Mouse (Mus musculus) heart, adult 2 months (tissue): ENCODE results near the gene Pdgfb. TPM values are rescaled to one million over a fixed set of nuclear protein-coding genes. Genes with fewer than 3 reads are reported as not detected.

Experiments used
- DNase-seq, 2 experiments: peaks; one replicate each; pipeline ENCODE4 v3.0.0; 2021
- H3K27ac ChIP-seq: fragments of 200-600 bp; 2 replicates; pipeline ENCODE4 v1.8.1; 2022
- H3K27me3 ChIP-seq: fragments of 200-500 bp; 2 replicates; pipeline ENCODE4 v1.6.1; 2012; ENCODE audit warnings: mild to moderate bottlenecking, low read length, inconsistent platforms, mixed read lengths; ENCODE audit not compliant: control insufficient read depth, insufficient read depth
- H3K36me3 ChIP-seq: fragments of 200-500 bp; 2 replicates; pipeline ENCODE4 v1.6.1; 2012; ENCODE audit warnings: low read length, inconsistent platforms; ENCODE audit not compliant: control insufficient read depth, insufficient read depth
- H3K4me1 ChIP-seq: fragments of 200-500 bp; 2 replicates; pipeline ENCODE4 v1.6.1; 2011; ENCODE audit warnings: low read length; ENCODE audit not compliant: control insufficient read depth, insufficient read depth
- H3K4me3 ChIP-seq: fragments of 200-600 bp; 2 replicates; pipeline ENCODE4 v1.8.1; 2022
- H3K79me2 ChIP-seq: fragments of 200-500 bp; replicated peaks from 2 replicates; pipeline ENCODE4 v1.6.1; 2012; ENCODE audit warnings: mild to moderate bottlenecking, inconsistent platforms, low read length, moderate library complexity, mixed read lengths; ENCODE audit not compliant: control insufficient read depth, insufficient read depth
- H3K9ac ChIP-seq: fragments of 200-500 bp; 2 replicates; pipeline ENCODE4 v1.6.1; 2012; ENCODE audit warnings: low read depth, mild to moderate bottlenecking, control low read depth, inconsistent platforms, low read length, mixed read lengths
- CTCF ChIP-seq: fragments of 200-600 bp; IDR thresholded peaks from 2 replicates; pipeline ENCODE4 v1.8.1; 2022; ENCODE audit warnings: antibody characterized with exemption, mild to moderate bottlenecking, moderate library complexity
- EP300 ChIP-seq: fragments of 200-500 bp; IDR thresholded peaks from 2 replicates; pipeline ENCODE4 v1.6.1; 2011; ENCODE audit warnings: low read depth, low read length, control low read depth; ENCODE audit not compliant: insufficient read depth
- POLR2A ChIP-seq: fragments of 200-500 bp; IDR thresholded peaks from 2 replicates; pipeline ENCODE4 v1.6.1; 2011; ENCODE audit warnings: mild to moderate bottlenecking, low read depth, low read length, control low read depth; ENCODE audit not compliant: insufficient read depth
- WGBS: fragments of 180-500 bp; shearing (Covaris S2); methylation state at CpG from one replicate; pipeline ENCODE4 v1.1.7; 2018; 5-methylcytosine and 5-hydroxymethylcytosine counted together
- intact Hi-C: fragments of 180-260 bp; cut with DNase I; formaldehyde crosslinking; loops from one replicate; pipeline ENCODE4 v1.15.1; 2025
- polyA plus RNA-seq: library from polyadenylated mRNA; depleted of rRNA; stranded (reverse); fragments of >200 nt; gene quantifications from 2 replicates; pipeline ENCODE4 v1.2.3, GENCODE M21; 2012
- total RNA-seq, 2 experiments: library from RNA; stranded (reverse); gene quantifications; 2 replicates each; pipeline ENCODE4 v1.2.3; 2021

The Pdgfb gene
- total and polyA plus RNA-seq, 3 experiments, result 27.1 to 32.6 (median 27.3) TPM

DNA sequence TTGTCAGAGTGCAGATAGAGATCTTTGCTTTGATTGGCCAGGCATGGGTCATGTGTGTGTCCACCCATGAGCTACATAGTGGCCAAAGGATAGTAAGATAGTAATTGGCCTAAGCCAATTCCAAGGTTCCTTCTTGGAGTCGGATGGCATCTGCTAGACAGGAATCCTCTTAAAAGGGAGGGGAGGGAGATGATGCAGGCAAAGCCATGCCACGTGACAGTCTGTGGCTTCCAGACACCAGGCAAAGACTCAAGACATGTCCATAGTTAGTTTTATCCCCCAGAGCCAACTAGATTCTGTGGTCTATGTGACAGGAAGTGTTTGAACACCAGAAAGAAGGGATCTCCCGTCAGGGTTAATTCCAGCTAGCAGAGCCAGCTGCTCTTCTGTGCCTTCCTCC is 56.4 kb downstream of the Pdgfb start:
- intact Hi-C loops, result no loop called here
- DNase-seq, result no peak
- Histone ChIP-seq H3K36me3 (no peaks in the 10 kb centered on the region), H3K79me2 (no peaks in the 10 kb centered on the region), H3K9ac (no peak overlapping the region), H3K27ac (no peak overlapping the region), H3K4me3 (no peak overlapping the region), H3K4me1 (peaks cover 4% of the 10 kb centered on the region), H3K27me3 (no peaks in the 10 kb centered on the region)
- no peak for TF ChIP-seq CTCF
- TF ChIP-seq EP300, result no peak
- no peak for TF ChIP-seq POLR2A
- 47% methylated on average over 3 of the region's 3 CpGs for WGBS

DNA sequence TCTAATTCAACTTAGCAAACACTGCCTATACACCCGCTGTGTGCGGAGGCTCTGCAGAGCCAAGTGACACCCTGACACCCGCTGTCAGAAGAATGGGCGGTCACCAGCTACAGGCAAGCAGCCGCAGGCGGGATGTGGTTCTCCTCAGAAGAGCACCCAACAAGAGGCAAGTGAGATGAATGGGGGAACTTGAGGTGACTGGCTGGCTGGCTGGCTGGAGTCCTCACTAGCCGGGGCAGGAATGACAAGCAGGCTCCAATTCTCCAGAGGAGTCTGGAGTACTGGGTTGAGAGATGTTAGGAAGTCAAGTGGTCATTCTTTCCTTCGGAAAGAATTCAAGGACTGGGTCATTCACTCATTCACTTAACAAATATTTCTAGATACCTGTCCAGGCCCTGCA is 58.2 kb downstream of the Pdgfb start:
- Histone ChIP-seq H3K9ac (no peak overlapping the region), H3K36me3 (no peaks in the 10 kb centered on the region), H3K4me1 (peaks cover 9% of the 10 kb centered on the region), H3K27ac (no peak overlapping the region), H3K79me2 (no peaks in the 10 kb centered on the region), H3K4me3 (no peak overlapping the region), H3K27me3 (no peaks in the 10 kb centered on the region)
- TF ChIP-seq POLR2A (no peak), EP300 (no peak), CTCF (no peak)
- DNase-seq, result no peak
- 85% methylated on average over 8 of the region's 8 CpGs for whole genome bisulfite sequencing
- intact Hi-C loops, result no loop called here

DNA sequence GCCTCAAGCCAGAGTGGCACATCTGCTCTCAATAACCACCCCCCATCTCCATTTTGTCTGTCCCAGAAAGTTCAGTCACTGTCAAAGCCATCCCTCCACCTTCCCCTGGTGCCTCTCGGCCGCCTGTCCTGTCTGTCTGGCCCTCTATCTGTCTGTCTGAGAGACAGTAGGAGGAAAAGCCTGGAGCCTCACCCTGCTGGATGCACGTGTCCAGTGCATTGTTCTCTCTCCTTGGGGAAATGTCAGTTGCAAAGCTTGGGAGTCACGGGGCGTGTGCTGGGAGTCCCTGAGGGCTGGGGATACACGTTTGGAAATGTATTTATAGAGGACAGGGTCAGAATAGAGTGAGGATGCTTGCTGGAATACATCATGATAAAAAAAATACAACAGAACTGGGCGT is 61.3 kb downstream of the Pdgfb start:
- WGBS, result 45% methylated on average over 7 of the region's 7 CpGs
- Histone ChIP-seq H3K9ac (no peak overlapping the region), H3K27ac (peak overlapping the region; percentile 80), H3K4me3 (no peak overlapping the region), H3K27me3 (no peaks in the 10 kb centered on the region), H3K36me3 (no peaks in the 10 kb centered on the region), H3K79me2 (no peaks in the 10 kb centered on the region), H3K4me1 (peaks cover 20% of the 10 kb centered on the region)
- DNase-seq, result peak; percentile 49 to 62
- intact Hi-C loops, result no loop called here
- TF ChIP-seq POLR2A (0 out of 2 replicates have a peak, but pooled peaks have one; percentile 34), CTCF (no peak), EP300 (peak; percentile 89)

DNA sequence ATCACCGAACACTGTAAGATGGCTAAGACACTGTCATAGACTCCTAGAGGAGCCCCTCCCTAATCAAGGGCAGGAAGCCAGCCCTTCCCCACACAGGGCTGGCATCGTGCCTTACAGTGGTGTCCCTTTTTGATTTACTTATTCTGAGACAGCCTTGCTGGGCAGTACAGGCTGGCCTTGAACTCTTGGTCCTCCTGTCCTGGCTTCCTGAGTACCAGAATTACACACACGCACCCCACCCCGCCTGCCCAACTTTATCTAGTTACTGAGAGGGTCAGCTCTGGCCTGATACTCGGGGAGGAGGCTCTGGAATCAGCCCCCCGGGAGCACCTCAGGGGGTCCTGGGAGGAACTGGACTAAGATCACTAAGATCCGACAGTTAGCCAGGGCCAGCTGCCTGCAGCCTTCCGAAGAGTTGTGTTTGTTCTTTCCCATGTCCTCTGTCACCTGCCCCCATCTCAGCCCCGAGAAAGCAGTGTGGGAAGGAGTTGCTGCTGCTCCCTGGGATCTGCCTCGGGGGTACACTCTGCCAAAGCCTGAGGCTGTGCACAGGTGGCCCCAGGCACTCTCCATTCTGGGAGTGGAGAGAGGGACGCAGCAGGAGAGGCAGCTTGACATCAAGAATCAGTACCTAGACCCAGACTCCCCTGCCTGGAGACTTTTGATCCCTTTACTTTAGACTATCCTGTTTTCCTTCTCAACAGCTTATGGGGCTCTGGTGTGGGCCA is 62.1 kb downstream of the Pdgfb start:
- intact Hi-C loops, result loop anchor here (1.0 kb wide), 1 partner anchor 52 kb away; no protein-coding TSS in a partner anchor
- Histone ChIP-seq H3K27ac (peak overlapping the region; percentile 80), H3K4me1 (peaks cover 20% of the 10 kb centered on the region), H3K9ac (no peak overlapping the region), H3K36me3 (no peaks in the 10 kb centered on the region), H3K4me3 (no peak overlapping the region), H3K27me3 (no peaks in the 10 kb centered on the region), H3K79me2 (no peaks in the 10 kb centered on the region)
- TF ChIP-seq POLR2A (no peak), EP300 (no peak), CTCF (no peak)
- DNase-seq, result peak; percentile 28 to 51
- WGBS, result 44% methylated on average over 11 of the region's 11 CpGs

DNA sequence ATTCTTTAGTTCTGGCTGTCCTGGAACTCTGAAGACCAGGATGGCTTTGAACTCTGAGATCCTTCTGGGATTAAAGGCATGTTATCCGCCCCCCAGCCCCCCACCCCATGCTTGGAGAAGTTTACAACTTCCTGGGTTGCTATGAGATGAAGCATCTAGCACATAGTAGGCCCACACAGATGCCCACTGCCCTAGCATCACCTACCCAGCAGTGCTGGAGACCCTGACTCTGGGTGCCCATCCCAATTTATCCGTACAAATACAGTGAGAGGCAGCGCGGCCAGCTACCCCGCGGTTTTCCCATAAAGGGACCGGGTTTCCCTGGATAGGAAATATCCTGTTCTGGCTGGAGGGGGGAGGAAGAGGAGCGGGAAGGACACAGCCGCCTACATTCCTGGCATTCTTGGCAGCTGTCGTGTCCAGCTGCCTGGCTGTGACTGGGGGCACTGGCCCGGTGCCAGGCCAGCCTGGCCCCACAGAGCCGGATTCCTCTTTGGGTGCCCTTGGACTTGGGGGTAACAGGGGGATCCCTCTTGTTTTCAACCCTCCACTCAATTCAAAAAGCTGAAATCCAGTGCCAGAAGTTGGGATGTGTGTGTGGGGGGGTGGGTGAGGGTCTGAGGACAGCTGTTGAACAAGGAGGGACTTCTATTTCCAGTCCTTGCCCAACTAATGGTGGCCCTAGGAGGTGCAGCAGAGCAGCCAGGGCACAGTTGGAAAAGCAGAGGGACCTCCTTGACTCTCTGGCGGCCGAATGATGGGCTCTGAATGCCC is 62.9 kb downstream of the Pdgfb start:
- H3K79me2 ChIP-seq, result no peaks in the 10 kb centered on the region
- no peak overlapping the region; the same call in 1 of the 2 replicates for H3K9ac ChIP-seq
- no peak overlapping the region for H3K4me3 ChIP-seq
- no peaks in the 10 kb centered on the region for H3K36me3 ChIP-seq
- peak; percentile 71; the same call in 1 of the 2 replicates for TF ChIP-seq EP300
- TF ChIP-seq CTCF, result no peak
- intact Hi-C loops, result loop anchor here (1.0 to 2.0 kb wide), 2 partner anchors 52 to 59 kb away; no protein-coding TSS in a partner anchor
- peak; percentile 67 to 68 for DNase-seq
- peak overlapping the region; percentile 80 for H3K27ac ChIP-seq
- no peaks in the 10 kb centered on the region for H3K27me3 ChIP-seq
- H3K4me1 ChIP-seq, result peaks cover 20% of the 10 kb centered on the region
- WGBS, result 21% methylated on average over 14 of the region's 14 CpGs

DNA sequence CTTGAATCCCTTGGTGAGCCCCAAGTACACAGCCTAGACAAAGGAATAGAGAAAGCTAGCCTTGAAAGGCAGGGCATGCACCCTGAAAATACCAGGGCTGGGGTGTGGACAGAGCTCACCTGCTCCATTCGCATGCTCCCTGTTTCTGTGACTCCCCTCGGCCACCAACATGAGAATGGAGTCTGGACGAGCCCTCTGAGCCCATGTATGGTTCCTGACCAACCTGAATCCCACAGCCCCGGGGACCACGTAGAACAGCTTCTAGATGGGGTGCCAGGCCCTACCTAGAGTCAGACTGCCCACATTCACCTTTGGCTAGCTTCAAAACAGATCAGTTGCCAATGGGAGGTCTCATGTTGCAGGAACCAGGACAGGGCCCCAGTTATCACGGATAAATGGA is 63.6 kb downstream of the Pdgfb start:
- 77% methylated on average over 6 of the region's 6 CpGs for WGBS
- no peak for DNase-seq
- H3K9ac ChIP-seq, result no peak overlapping the region
- no peaks in the 10 kb centered on the region for H3K79me2 ChIP-seq
- no peak overlapping the region for H3K4me3 ChIP-seq
- no peaks in the 10 kb centered on the region for H3K27me3 ChIP-seq
- H3K36me3 ChIP-seq, result no peaks in the 10 kb centered on the region
- peaks cover 20% of the 10 kb centered on the region for H3K4me1 ChIP-seq
- intact Hi-C loops, result loop anchor here (2.0 kb wide), 1 partner anchor 60 kb away; no protein-coding TSS in a partner anchor
- peak overlapping the region; percentile 80 for H3K27ac ChIP-seq
- TF ChIP-seq POLR2A, result no peak
- TF ChIP-seq EP300, result no peak
- TF ChIP-seq CTCF, result no peak
